Mouse (Mus musculus) liver, embryonic 16.5 days (tissue): Measurements from ENCODE around the gene Hist1h3e. TPM values are rescaled to one million over a fixed set of nuclear protein-coding genes. Genes with fewer than 3 reads are reported as not detected.
"Not testable (repeated sequence)": the region's sequence is repeated elsewhere in the genome, so short reads cannot be mapped to it uniquely, and the experiment has no call there.

Experiments used
- ATAC-seq: fragments of 200-750 bp; cut with Nextera tagmentation; 2 replicates; pipeline ENCODE4 v1.8.0; 2017; ENCODE audit warnings: low read depth, mild to moderate bottlenecking, moderate number of reproducible peaks, moderate library complexity
- H3K27ac ChIP-seq: fragments of 300-500 bp; sonication (generic); 2 replicates; pipeline ENCODE4 v1.5.1; 2014; ENCODE audit warnings: mild to moderate bottlenecking, low read length
- H3K27me3 ChIP-seq: fragments of 300-500 bp; sonication (generic); 2 replicates; pipeline ENCODE4 v1.6.1; 2014; ENCODE audit warnings: low read depth, low read length, mixed read lengths; ENCODE audit not compliant: control insufficient read depth, insufficient read depth
- H3K36me3 ChIP-seq: fragments of 300-500 bp; sonication (generic); 2 replicates; pipeline ENCODE4 v1.6.1; 2014; ENCODE audit warnings: mild to moderate bottlenecking; ENCODE audit not compliant: control insufficient read depth, insufficient read depth
- H3K4me1 ChIP-seq: fragments of 300-500 bp; sonication (generic); 2 replicates; pipeline ENCODE4 v1.6.1; 2014; ENCODE audit warnings: low read depth, low read length, mixed read lengths; ENCODE audit not compliant: control insufficient read depth
- H3K4me2 ChIP-seq: fragments of 300-500 bp; sonication (generic); 2 replicates; pipeline ENCODE4 v1.6.1; 2014; ENCODE audit warnings: low read depth, low read length, mixed read lengths
- H3K4me3 ChIP-seq: fragments of 300-500 bp; sonication (generic); 2 replicates; pipeline ENCODE4 v1.5.1; 2014; ENCODE audit warnings: low read depth, mild to moderate bottlenecking, low read length
- H3K9ac ChIP-seq: fragments of 300-500 bp; sonication (generic); 2 replicates; pipeline ENCODE4 v1.6.1; 2014; ENCODE audit warnings: low read depth, low read length
- H3K9me3 ChIP-seq: fragments of 300-500 bp; sonication (generic); replicated peaks from 2 replicates; pipeline ENCODE4 v1.6.1; 2016; ENCODE audit warnings: low read length; ENCODE audit not compliant: control insufficient read depth
- WGBS: fragments of 180-500 bp; shearing (Covaris S2); extraction: QIAGEN DNeasy Blood & Tissue Kit; methylation state at CpG from one replicate; pipeline ENCODE4 v1.1.7; 2014; ENCODE audit not compliant: insufficient replicate concordance; 5-methylcytosine and 5-hydroxymethylcytosine counted together
- polyA plus RNA-seq: library from polyadenylated mRNA; unstranded; fragments of >200 nt; fragmentation: Nextera tagmentation; extraction: Ambion mirVana; gene quantifications from 2 replicates; pipeline ENCODE4 v1.2.1, GENCODE M21; 2015

Gene Hist1h3e
- polyA plus RNA-seq, 1 experiment from 2014 or later, result 4.2 TPM

DNA sequence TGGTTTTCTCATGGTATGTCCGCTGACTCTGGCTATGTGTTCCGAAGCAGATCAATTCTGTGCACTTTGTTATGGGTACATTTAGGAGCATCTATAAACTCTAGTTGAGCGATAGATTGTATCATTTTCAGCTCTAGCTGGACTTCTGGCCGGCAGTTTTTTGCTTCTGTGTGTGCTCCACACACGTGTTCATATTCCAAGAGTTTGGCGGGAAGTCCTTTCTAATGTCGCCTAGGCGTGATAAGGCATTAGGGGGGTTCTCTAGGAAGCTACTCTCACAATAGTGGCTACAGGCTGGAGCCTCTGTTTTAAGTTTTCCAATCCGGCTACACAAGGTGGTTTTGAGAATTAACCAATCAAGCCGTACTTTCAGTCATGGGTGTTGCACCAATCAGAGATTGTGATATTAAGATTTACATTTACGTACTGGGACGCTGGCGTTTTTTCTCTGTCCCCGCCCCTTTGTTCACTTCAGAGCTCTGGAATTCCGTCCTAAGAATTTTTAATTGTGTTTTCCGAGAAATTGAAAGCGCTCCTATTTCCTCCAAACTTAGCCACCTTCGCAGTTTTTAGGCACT, 6.2 kb downstream of the Hist1h3e start:
- Histone ChIP-seq H3K36me3 (no peaks in the 10 kb centered on the region), H3K4me1 (peaks cover 23% of the 10 kb centered on the region), H3K9me3 (no peaks in the 10 kb centered on the region), H3K4me2 (peak overlapping the region; percentile 82), H3K9ac (peak overlapping the region; percentile 82), H3K27ac (peak overlapping the region; percentile 99), H3K27me3 (no peaks in the 10 kb centered on the region), H3K4me3 (peak overlapping the region; percentile 68)
- peak; percentile 39 for ATAC-seq
- WGBS, result under 1% methylated on average over 18 of the region's 18 CpGs

DNA sequence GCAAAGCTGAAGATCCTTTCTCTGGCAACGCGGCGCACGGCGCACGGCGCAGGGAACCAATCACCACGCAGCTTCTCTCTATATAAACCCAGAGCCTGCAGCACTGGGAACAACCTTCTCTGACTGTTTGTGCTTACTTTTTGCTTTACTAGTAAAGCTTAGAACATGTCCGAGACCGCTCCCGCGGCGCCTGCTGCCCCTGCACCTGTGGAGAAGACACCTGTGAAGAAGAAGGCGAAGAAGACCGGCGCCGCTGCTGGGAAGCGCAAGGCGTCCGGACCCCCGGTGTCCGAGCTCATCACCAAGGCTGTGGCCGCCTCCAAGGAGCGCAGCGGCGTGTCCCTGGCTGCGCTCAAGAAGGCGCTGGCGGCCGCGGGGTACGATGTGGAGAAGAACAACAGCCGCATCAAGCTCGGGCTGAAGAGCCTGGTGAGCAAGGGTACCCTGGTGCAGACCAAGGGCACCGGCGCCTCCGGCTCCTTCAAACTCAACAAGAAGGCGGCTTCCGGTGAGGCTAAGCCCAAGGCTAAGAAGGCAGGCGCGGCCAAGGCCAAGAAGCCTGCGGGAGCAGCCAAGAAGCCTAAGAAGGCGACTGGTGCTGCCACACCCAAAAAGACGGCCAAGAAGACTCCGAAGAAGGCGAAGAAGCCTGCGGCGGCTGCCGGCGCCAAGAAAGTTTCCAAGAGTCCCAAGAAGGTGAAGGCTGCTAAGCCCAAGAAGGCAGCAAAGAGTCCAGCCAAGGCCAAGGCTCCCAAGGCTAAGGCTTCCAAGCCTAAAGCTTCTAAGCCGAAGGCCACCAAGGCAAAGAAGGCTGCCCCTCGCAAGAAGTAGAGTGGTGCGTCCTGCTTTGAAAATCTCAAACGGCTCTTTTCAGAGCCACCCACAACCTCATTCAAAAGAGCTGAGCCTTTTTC, 7.0 kb downstream of the Hist1h3e start:
- H3K4me1 ChIP-seq, result peaks cover 25% of the 10 kb centered on the region

DNA sequence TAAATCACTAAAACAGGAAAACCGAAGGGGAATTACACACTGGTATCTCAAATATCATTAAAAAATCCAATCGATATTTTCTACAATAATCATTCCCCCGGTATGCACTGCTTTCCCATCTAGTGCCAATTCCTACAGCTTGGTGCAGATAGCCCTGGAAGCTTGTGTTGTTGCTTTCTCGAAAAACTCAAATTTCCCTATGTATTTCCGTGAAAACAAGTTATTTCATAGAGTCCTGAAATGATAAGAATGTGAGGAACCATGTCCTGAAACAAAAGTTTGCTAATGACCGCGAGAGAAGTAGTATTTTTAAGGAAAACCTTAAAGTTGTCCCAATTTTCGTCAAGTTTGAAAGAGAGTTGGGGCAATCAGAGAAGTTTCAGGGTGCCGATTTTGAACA, 7.8 kb downstream of the Hist1h3e start:
- H3K9me3 ChIP-seq, result no peaks in the 10 kb centered on the region
- H3K36me3 ChIP-seq, result no peaks in the 10 kb centered on the region
- peaks cover 25% of the 10 kb centered on the region for H3K4me1 ChIP-seq
- H3K27ac ChIP-seq, result peak overlapping the region; percentile 99
- H3K4me3 ChIP-seq, result peak overlapping the region; percentile 68
- H3K27me3 ChIP-seq, result no peaks in the 10 kb centered on the region
- 13% methylated on average over 9 of the region's 9 CpGs for WGBS
- H3K9ac ChIP-seq, result peak overlapping the region; percentile 82
- ATAC-seq, result no peak
- peak overlapping the region; percentile 82 for H3K4me2 ChIP-seq

More for the DNA sequence above, 7.0 kb downstream of the Hist1h3e start:
- H3K36me3 ChIP-seq, result no peaks in the 10 kb centered on the region
- H3K9ac ChIP-seq, result peak overlapping the region; percentile 82
- no peaks in the 10 kb centered on the region for H3K9me3 ChIP-seq
- WGBS, result under 1% methylated on average over 54 of the region's 54 CpGs
- no peaks in the 10 kb centered on the region for H3K27me3 ChIP-seq
- peak; percentile 74 for ATAC-seq
- H3K4me2 ChIP-seq, result peak overlapping the region; percentile 82
- peak overlapping the region; percentile 99 for H3K27ac ChIP-seq
- H3K4me3 ChIP-seq, result peak overlapping the region; percentile 68

DNA sequence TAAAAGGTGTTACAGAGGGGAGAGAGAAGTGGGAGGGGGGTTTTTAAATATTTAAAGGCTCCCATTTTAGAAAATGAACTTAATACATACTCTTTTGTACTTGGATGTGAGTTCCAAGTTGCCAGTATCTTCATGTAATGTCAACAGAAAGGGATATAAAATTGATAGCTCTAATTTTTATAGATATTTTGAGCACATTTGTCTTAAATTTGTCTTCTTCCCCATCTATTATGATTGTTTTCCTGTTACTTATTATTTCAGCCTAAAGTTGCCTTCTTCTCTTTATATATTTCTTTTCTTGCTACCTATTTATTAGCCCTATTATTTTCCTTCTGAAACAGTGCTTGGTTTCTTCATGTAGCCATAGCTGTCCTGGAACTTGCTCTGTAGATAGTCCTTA, 9.2 kb downstream of the Hist1h3e start, which contains the start of gene Hist1h1d:
TSS of gene Hist1h1d (plus strand) at position 301 of the 400 bp plus-strand sequence.
- no peaks in the 10 kb centered on the region for H3K9me3 ChIP-seq
- H3K4me3 ChIP-seq, result peak within 1 kb of the TSS; percentile 68; the same call in 1 of the 2 replicates
- H3K27me3 ChIP-seq, result no peaks in the 10 kb centered on the region
- H3K27ac ChIP-seq, result peak within 1 kb of the TSS; percentile 99
- H3K9ac ChIP-seq, result peak within 1 kb of the TSS; percentile 82
- ATAC-seq, result no peak
- peak within 1 kb of the TSS; percentile 82 for H3K4me2 ChIP-seq
- H3K4me1 ChIP-seq, result peaks cover 25% of the 10 kb centered on the region
- no peaks in the 10 kb centered on the region for H3K36me3 ChIP-seq

DNA sequence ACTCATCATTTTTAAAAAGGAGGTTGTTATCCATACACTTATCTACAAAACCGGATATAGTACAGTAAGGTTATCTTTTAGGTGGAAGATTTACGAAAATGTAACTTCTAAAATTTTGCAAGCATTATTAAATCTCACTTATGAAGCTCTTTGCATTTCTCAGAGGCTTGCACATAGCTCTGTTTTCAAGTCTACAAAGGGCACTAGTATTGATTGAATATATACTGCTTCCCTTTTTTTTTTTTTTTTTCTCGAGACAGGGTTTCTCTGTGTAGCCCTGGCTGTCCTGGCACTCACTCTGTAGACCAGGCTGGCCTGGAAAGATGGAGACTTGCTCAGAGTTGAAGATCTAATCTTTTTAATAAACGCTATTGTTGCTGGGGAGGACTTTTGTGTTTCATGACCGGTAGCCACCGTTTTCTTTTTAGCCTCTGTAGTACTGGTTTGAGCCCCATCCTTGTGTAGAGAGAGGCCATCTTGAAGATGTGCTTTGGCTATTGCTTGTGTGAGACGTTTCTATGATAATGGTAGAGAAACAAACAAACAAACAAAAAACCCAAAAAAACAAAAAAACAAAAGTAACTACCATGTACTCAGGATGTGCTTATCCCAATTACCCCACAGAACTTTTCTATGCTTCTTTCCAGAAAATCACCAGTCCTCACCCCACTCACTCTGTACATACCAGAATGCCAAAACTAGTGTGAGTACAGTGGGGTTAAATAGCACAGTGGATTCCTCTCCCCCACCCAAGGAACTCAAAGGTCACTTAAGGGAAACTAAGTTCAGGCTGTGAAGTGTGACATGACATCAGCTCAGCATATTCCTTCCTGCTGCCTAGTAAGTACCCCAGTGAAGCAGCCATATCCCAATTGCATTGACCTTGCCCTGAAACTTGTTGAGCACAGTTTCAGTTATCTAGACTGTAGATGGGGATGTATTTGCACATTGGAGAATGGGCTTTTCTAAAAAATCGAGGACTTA, 9.9 kb downstream of the Hist1h3e start:
- Histone ChIP-seq H3K9ac (peak overlapping the region; percentile 63), H3K36me3 (no peaks in the 10 kb centered on the region), H3K27ac (peak overlapping the region; percentile 96), H3K9me3 (no peaks in the 10 kb centered on the region), H3K4me2 (peak overlapping the region; percentile 56), H3K27me3 (no peaks in the 10 kb centered on the region), H3K4me1 (peaks cover 25% of the 10 kb centered on the region), H3K4me3 (peak overlapping the region; percentile 62)
- whole genome bisulfite sequencing, result 36% methylated on average over 8 of the region's 8 CpGs
- ATAC-seq, result no peak

DNA sequence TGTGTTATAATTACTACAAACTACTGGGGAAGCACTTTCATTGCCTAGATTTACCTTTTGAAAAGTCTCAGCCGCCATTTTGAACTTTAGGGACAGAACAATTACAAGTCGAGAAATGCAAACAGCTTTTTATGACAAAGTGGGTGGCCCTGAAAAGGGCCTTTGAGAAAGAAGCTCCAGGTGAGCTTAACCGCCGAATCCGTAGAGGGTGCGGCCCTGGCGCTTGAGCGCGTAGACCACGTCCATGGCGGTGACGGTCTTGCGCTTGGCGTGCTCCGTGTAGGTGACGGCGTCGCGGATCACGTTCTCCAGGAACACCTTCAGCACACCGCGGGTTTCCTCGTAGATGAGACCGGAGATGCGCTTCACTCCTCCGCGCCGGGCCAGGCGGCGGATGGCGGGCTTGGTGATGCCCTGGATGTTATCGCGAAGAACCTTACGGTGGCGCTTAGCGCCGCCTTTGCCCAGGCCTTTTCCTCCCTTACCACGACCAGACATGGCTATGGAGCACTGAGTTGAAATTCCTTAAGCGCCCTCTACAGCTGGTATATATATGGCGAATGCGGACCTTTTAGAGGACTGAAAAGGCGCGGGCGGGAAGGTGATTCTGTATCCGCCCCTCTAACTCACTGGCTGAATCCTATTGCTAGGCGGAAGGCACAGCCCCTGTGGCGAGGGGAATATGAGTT, 10.9 kb downstream of the Hist1h3e start, which contains the start of gene Hist1h4f:
TSS of gene Hist1h4f (minus strand) at position 503 of the 689 bp plus-strand sequence.
- Histone ChIP-seq H3K4me3 (peak within 1 kb of the TSS; percentile 62), H3K4me2 (peak within 1 kb of the TSS; percentile 56), H3K27ac (peak within 1 kb of the TSS; percentile 96), H3K9ac (peak within 1 kb of the TSS; percentile 63), H3K4me1 (peaks cover 22% of the 10 kb centered on the region)
- H3K27me3 ChIP-seq, H3K9me3 ChIP-seq, H3K36me3 ChIP-seq: not testable (repeated sequence)
- WGBS, result 0% methylated on average over 47 of the region's 47 CpGs
- peak; percentile 68 for ATAC-seq

DNA sequence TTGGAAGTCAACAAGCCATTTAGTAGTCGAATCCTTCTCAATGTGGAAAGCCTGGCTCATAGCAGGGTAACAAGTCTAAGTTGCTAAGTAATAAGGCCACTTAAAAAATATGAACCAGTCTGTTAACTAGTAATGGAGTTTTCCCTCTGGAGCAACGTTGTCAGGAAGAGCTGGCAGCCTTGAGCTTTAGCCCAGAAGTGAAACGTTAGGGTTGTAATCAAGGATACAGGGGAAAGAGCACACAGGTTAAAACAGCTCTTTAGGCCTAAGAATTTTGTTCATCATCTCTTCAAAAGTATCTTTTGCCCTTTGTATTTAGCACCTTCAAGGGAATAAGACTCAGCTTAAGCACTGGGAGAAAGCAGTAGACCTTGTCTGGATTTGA, 11.4 kb downstream of the Hist1h3e start:
- ATAC-seq, result peak; percentile 0; the same call in 1 of the 2 replicates
- H3K9me3 ChIP-seq, result no peaks in the 10 kb centered on the region
- peak overlapping the region; percentile 62 for H3K4me3 ChIP-seq
- peak overlapping the region; percentile 56 for H3K4me2 ChIP-seq
- H3K27ac ChIP-seq, result peak overlapping the region; percentile 96
- H3K9ac ChIP-seq, result peak overlapping the region; percentile 63
- H3K27me3 ChIP-seq, result no peaks in the 10 kb centered on the region
- H3K4me1 ChIP-seq, result peaks cover 22% of the 10 kb centered on the region
- H3K36me3 ChIP-seq, result no peaks in the 10 kb centered on the region
- 3% methylated on average over 3 of the region's 3 CpGs for WGBS

DNA sequence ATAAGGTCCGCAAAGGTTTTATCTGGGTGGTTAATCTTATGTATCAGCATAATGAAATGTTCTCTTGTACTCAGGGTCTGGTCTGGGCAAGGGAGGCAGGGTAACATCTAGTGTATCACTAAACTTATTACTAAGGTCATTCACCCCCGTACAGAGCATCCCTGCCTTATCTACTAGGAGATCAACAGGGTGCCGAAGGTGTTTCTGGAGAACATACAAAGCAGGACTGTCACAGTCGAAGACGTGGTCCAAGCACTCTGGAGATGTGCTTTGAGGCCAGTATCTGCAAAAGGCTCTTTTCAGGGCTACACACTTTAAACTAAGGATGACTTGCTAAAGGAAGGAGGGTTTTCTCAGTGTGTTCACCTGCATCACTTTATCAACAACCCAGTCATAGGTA, 15.5 kb downstream of the Hist1h3e start:
- 71% methylated on average over 5 of the region's 5 CpGs for WGBS
- Histone ChIP-seq H3K4me2 (no peak overlapping the region), H3K4me1 (peaks cover 5% of the 10 kb centered on the region; the same call in 1 of the 2 replicates), H3K4me3 (0 out of 2 replicates have a peak overlapping the region, but pooled peaks have one; percentile 7), H3K9ac (no peak overlapping the region), H3K27ac (peak overlapping the region; percentile 20; the same call in 1 of the 2 replicates), H3K9me3 (no peaks in the 10 kb centered on the region), H3K36me3 (no peaks in the 10 kb centered on the region), H3K27me3 (no peaks in the 10 kb centered on the region)
- no peak for ATAC-seq
